Mouse (Mus musculus): Measurements from ENCODE around the gene Unc80. TPM values are rescaled to one million over a fixed set of nuclear protein-coding genes. Genes with fewer than 3 reads are reported as not detected.

Unc80 gene
- not detected for total RNA-seq (2023)

DNA sequence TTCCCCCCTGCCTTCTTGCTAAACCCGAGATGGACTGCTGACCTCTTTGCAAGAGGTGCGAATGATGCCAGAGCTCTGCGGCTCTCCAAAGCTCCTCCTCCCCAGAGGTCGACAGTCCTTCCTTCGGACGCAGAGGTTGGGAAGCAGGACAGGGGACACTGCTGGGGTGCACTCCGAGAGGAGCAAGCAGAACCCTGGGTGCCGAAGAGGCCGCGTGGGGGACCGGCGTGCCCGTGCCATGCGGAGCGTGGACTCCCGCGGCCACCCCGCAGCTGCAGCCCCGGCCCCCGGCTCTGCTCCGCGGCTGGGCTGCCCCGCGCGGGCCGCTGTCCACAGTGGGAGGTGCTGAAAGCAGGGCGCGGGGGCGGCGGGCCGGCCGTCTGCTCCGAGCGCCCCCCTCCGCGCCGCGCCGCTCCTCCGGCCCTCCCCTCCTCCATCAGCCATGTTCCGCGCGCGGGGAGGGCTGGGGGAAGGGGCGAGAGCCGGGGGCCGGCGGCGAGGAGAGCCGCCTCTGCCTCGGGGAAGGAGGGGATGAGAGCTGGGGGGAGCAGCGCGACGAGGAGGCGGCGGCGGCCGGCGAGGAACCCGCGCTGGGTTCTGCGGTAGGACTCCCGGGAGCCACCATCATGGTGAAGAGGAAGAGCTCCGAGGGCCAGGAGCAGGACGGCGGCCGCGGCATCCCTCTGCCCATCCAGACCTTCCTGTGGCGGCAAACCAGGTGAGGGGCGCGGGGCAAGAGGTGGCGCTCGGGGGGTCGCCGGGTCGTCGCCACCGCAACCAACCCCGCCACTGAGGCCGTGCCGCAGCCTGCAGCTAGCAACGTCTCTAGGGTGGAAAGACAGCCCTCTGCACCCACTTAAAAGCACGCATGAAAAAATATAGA lies at the start of gene Unc80:
TSS of gene Unc80 (plus strand) at position 547 of the 883 bp plus-strand sequence.

DNA sequence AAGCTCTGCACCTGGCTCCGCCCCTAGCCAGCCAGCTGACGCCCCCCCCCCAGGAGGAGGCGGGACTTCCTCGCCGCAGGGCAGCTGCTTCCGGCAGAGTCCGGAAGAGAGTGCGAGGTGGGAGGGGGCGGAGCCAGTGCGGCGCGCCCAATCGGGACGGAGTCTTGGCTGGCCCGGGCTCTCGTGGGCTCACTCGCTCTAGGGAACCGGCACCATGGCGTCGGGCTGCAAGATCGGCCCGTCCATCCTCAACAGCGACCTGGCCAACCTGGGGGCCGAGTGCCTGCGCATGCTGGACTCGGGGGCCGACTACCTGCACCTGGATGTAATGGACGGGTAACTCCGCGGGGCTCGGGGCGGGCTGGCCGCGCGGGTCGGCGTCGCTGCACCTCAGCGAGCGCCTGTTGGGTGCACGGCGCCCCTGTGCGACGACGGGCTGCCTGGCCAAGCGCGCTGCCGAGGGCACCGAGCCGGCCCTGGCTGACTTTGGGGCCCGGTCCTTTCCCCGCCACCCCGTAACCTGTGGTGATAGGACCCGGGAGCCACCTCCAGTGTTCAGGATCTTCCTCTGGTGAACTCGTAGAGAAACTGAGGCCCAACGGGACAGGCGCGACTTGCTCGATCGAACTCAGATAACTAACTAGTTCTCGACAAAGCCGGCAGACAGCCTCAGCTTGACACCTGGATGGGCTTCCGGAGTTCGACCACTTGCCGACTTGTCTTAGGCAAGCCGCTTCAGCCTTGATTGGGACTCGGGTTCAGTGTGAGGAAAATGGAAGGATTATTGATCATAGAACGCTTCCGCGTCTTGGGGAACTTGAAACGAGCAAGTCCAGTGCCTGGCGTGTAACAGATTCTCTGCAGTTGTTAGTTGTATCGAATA lies 232.8 kb downstream of the Unc80 start, which contains the start of gene Rpe:
TSS of gene Rpe (plus strand) at position 139 of the 883 bp plus-strand sequence.

Other genes starting within 250 kb of the Unc80 start
- gene Rpe, start 232.5 kb downstream of the Unc80 start, total RNA-seq (2023) = 10 to 100 TPM; 37.4 to 42.8 TPM